Mouse (Mus musculus) 3134 (cell line): ENCODE measurements around the gene Mphosph10.
A peak's percentile ranks its signal among the peaks of the same experiment; 100 is the strongest.

ENCODE experiments used
- DNase-seq: peaks from one replicate; pipeline ENCODE4 v3.0.0-alpha.2; 2011; ENCODE audit warnings: low spot score; ENCODE audit not compliant: insufficient read length; ENCODE audit errors: extremely low read depth

Gene Mphosph10

DNA sequence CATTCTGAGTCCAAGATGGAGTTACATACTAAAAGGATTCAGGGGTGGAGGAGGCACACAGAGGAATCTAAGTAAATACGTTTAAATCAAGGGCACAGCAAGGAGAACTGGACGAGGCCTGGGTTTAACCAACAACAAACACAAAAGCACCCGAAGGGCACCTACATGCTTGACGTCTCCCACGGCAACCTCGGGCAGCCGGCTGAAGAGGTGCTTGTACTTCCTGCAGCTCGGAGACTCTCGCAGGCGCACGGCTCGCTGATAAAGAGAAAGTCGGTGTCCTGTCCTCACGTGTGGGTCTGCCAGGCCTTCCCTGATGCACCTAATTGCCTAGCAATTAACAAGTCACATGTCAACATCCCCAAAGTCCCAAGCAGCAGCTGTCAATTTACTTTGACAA is 37.9 kb downstream of the Mphosph10 start:
- no peak for DNase-seq

DNA sequence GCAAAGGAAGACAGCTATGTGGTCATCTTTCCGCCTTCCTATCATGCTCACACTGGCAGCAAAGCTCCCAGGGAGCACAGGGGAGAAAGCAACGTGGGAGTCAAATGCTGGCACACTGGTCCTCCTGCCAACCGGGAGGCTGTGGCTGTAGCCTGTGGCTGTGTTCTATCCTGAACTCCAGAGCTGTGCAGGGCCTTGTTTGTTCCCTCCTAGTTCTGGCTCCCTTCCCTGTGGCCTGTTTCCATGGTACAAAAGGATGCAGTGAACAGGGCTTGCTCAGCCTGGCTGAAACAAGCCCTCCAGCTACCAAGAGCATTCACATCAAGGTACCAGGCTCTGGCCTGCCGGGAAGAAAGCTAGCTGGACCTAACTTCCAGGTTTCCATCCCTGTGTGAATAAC is 41.0 kb downstream of the Mphosph10 start:
- no peak for DNase-seq

DNA sequence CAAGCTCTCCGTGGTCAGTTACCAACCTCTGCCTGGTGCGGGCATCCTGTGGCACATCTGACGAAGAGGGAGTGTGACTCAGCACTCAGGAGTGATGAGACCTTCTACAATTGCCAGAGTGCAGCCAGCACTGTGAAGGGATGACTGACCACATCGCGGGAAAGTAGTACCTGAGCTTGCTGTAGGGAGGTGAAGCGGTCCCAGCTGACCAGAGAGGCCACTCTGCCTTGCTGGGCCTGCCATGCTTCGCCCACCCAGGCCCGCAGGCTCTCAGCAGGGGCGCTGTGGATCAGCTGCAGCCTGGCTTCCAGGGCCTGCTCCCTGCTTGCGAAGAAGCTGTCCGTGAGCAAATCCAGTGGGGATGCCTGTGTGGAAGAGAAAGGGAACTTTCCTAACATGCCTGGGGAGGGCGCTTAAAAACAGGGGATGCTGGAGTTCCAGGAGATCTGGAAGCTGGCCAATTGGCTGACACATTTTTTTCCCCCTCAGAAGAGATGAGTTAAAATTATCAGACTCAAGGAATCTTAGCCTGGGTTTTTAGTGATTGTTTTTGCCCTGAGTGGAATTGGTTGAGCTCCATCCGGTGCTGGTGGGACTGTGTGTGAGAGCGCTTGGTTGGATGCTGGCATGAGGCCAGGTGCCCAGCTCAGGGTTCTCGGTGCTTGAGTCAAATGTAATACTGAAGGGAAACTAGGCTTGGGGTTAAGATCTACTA is 42.8 kb downstream of the Mphosph10 start:
- DNase-seq: peak; percentile 61

DNA sequence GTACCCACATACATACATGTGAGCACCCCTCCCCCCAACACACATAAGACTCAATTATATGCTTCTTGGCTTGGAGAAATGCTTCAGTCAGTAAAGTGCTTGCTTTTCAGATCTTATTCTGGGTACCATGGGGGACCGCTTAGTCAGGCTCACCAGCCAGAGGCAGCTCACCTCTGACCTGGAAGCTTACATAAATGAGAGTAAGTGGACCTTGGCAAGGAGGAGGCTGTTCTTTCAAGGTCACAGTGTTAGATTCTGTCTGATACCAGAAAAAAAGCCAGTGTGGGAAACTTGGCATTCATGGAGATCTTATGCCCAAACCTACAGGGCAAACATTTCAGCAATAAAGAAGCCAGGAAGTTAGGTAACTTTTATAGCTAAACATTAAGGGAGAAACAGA is 44.3 kb downstream of the Mphosph10 start:
- no peak for DNase-seq

DNA sequence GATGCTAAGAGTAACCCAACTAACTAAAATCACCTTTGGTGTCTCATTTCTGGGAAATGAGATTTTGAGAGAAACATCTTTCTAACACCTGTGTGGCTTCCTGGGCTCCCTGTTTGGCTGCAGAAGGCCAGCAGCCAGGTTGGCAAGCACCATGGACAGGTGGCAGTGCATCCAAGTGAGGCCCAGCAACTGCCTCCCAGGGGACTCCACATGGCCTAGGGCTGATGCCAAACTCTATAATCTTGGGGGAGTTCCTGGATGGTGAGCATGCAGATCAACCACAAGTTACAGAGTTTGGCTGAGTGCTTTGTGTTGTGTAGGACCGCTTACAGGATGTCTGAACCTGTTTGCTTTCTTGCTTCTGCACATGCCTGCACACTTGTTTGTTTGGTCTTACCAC is 59.4 kb downstream of the Mphosph10 start:
- DNase-seq: no peak

DNA sequence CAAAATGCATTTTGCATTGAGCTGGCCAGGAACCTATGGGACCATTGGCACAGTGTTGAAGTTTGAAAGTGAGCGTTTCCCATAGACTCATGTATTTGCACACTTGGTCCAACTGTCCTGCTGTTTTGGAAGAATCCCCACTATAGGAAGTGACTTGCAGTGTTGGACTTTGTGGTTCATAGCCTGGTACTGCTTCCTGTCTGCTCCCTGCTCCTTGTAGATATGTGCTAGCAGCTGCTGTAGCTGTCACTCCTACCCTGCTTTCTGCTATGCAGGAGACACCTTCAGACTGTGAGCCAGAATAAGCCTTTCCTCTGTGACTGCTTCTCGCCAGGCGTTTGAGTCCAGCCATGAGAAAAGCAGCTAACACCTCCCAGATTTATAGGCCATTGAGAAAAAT is 60.8 kb downstream of the Mphosph10 start:
- DNase-seq: no peak

DNA sequence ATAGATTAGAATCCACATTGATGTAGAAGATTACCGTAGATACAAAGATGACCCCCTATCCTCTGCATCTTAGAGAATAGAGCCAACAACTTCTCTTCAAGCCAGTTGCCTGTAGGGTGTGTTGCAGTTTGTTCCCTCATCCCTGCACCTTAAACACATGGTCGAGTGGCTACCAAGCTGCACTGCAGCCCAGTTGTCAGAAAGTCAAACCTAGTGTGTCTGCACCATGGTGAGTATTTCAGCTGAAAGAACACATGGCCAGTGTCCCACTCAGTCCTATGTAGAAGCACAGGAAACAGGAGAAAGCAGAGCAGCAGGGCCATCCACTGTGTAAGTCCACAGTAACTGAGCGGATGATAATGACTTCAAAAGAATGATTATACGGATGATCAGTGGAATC is 64.6 kb downstream of the Mphosph10 start:
- no peak for DNase-seq

DNA sequence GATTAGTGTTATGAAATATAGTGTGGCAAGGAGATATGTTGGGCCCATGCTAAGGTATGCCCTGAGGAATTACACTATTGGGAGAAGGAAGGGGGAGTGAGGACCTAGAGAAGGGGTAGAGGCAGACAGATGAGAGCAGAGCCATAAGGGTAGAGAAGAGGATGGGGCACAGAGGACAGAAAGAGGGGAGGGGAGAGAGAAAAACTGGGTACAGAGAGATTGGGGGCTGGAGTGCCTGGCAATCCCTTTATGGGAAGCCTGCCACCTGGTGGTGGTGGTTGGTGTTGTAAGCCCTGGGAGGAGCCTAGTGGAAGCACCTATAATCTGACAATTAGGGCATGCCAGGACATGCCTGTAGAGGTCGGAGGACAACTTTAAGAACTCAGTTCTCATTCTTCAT is 65.2 kb downstream of the Mphosph10 start:
- DNase-seq: no peak
